Mouse (Mus musculus): ENCODE results near the gene Dip2b. TPM values are rescaled to one million over a fixed set of nuclear protein-coding genes. Genes with fewer than 3 reads are reported as not detected.

Dip2b gene
- polyA plus RNA-seq, 1 experiment from 2014 or later: 16.4 TPM

GRCm38 (mm10) chr15:100125245-100125644, 86.8 kb downstream of the Dip2b start:
- 87% methylated on average over 6 of the region's 6 CpGs for WGBS
- H3K4me1 ChIP-seq: 0 out of 2 replicates have a peak, but pooled peaks cover 5% of the 10 kb centered on the region
- no peak for DNase-seq (ENCODE audit: low spot score)
- H3K36me3 ChIP-seq: 0 out of 2 replicates have a peak, but pooled peaks cover 8% of the 10 kb centered on the region
- no peak overlapping the region for H3K27ac ChIP-seq
- H3K4me3 ChIP-seq: no peak overlapping the region
- H3K27me3 ChIP-seq (ENCODE audit: low read depth, poor library complexity, severe bottlenecking): no peaks in the 10 kb centered on the region
- H3K9me3 ChIP-seq (replicated peaks): no peaks in the 10 kb centered on the region

- peak; percentile 77 for DNase-seq (ENCODE audit: low spot score)
- H3K4me1 ChIP-seq: 0 out of 2 replicates have a peak, but pooled peaks cover 5% of the 10 kb centered on the region
- no peaks in the 10 kb centered on the region for H3K27me3 ChIP-seq (ENCODE audit: low read depth, poor library complexity, severe bottlenecking)
- no peak overlapping the region for H3K4me3 ChIP-seq
- no peak overlapping the region for H3K27ac ChIP-seq
- 32% methylated on average over 11 of the region's 11 CpGs for WGBS
- peaks cover 6% of the 10 kb centered on the region; the same call in 1 of the 2 replicates for H3K36me3 ChIP-seq
- no peaks in the 10 kb centered on the region for H3K9me3 ChIP-seq (replicated peaks)
These were observed 88.1 kb downstream of the Dip2b start for GRCm38 (mm10) chr15:100126456-100127107.

GRCm38 (mm10) chr15:100129151-100129790, 90.8 kb downstream of the Dip2b start:
- Histone ChIP-seq H3K4me1 (0 out of 2 replicates have a peak, but pooled peaks cover 5% of the 10 kb centered on the region), H3K27ac (no peak overlapping the region), H3K4me3 (no peak overlapping the region), H3K9me3 (replicated peaks) (no peaks in the 10 kb centered on the region), H3K27me3 (ENCODE audit: low read depth, poor library complexity, severe bottlenecking) (no peaks in the 10 kb centered on the region), H3K36me3 (peaks cover 16% of the 10 kb centered on the region)
- no peak for DNase-seq (ENCODE audit: low spot score)
- 67% methylated on average over 7 of the region's 7 CpGs for WGBS

- no peaks in the 10 kb centered on the region for H3K9me3 ChIP-seq (replicated peaks)
- no peak overlapping the region for H3K4me3 ChIP-seq
- H3K36me3 ChIP-seq: peaks cover 44% of the 10 kb centered on the region
- peaks cover 8% of the 10 kb centered on the region; the same call in 1 of the 2 replicates for H3K4me1 ChIP-seq
- DNase-seq (ENCODE audit: low spot score): no peak
- no peaks in the 10 kb centered on the region for H3K27me3 ChIP-seq (ENCODE audit: low read depth, poor library complexity, severe bottlenecking)
- 92% methylated on average over 5 of the region's 5 CpGs for WGBS
- H3K27ac ChIP-seq: no peak overlapping the region
These were observed 101.2 kb downstream of the Dip2b start for GRCm38 (mm10) chr15:100139665-100140064.

GRCm38 (mm10) chr15:100140428-100140827, 102.0 kb downstream of the Dip2b start:
- 75% methylated on average over 4 of the region's 4 CpGs for WGBS

GRCm38 (mm10) chr15:100143091-100143801, 104.8 kb downstream of the Dip2b start:
- 92% methylated on average over 11 of the region's 11 CpGs for WGBS
- Histone ChIP-seq H3K27ac (no peak overlapping the region), H3K4me3 (no peak overlapping the region), H3K4me1 (peaks cover 12% of the 10 kb centered on the region; the same call in 1 of the 2 replicates), H3K27me3 (ENCODE audit: low read depth, poor library complexity, severe bottlenecking) (no peaks in the 10 kb centered on the region), H3K9me3 (replicated peaks) (no peaks in the 10 kb centered on the region), H3K36me3 (peaks cover 24% of the 10 kb centered on the region)
- DNase-seq (ENCODE audit: low spot score): no peak

More at GRCm38 (mm10) chr15:100140428-100140827, 102.0 kb downstream of the Dip2b start:
- Histone ChIP-seq H3K36me3 (peaks cover 36% of the 10 kb centered on the region), H3K9me3 (replicated peaks) (no peaks in the 10 kb centered on the region), H3K27ac (no peak overlapping the region), H3K4me1 (peaks cover 12% of the 10 kb centered on the region; the same call in 1 of the 2 replicates), H3K27me3 (ENCODE audit: low read depth, poor library complexity, severe bottlenecking) (no peaks in the 10 kb centered on the region), H3K4me3 (no peak overlapping the region)
- no peak for DNase-seq (ENCODE audit: low spot score)

- peaks cover 22% of the 10 kb centered on the region for H3K36me3 ChIP-seq
- no peaks in the 10 kb centered on the region for H3K9me3 ChIP-seq (replicated peaks)
- no peak for DNase-seq (ENCODE audit: low spot score)
- H3K27me3 ChIP-seq (ENCODE audit: low read depth, poor library complexity, severe bottlenecking): no peaks in the 10 kb centered on the region
- H3K4me3 ChIP-seq: no peak overlapping the region
- peaks cover 6% of the 10 kb centered on the region; the same call in 1 of the 2 replicates for H3K4me1 ChIP-seq
- WGBS: 85% methylated on average over 15 of the region's 15 CpGs
- no peak overlapping the region for H3K27ac ChIP-seq
These were observed 106.7 kb downstream of the Dip2b start for GRCm38 (mm10) chr15:100144854-100145824.

GRCm38 (mm10) chr15:100145917-100146316, 107.5 kb downstream of the Dip2b start:
- no peak overlapping the region for H3K4me3 ChIP-seq
- no peak for DNase-seq (ENCODE audit: low spot score)
- H3K27ac ChIP-seq: no peak overlapping the region
- no peaks in the 10 kb centered on the region for H3K27me3 ChIP-seq (ENCODE audit: low read depth, poor library complexity, severe bottlenecking)
- peaks cover 4% of the 10 kb centered on the region; the same call in 1 of the 2 replicates for H3K4me1 ChIP-seq
- H3K36me3 ChIP-seq: peaks cover 24% of the 10 kb centered on the region
- H3K9me3 ChIP-seq (replicated peaks): no peaks in the 10 kb centered on the region
- 92% methylated on average over 3 of the region's 3 CpGs for WGBS

- Histone ChIP-seq H3K27me3 (ENCODE audit: low read depth, poor library complexity, severe bottlenecking) (no peaks in the 10 kb centered on the region), H3K9me3 (replicated peaks) (no peaks in the 10 kb centered on the region), H3K36me3 (peaks cover 40% of the 10 kb centered on the region), H3K4me3 (no peak overlapping the region), H3K4me1 (no peaks in the 10 kb centered on the region), H3K27ac (no peak overlapping the region)
- 84% methylated on average over 4 of the region's 4 CpGs for WGBS
- no peak for DNase-seq (ENCODE audit: low spot score)
These were observed 112.1 kb downstream of the Dip2b start for GRCm38 (mm10) chr15:100150593-100150992.

- Histone ChIP-seq H3K4me3 (no peak overlapping the region), H3K27ac (no peak overlapping the region), H3K27me3 (ENCODE audit: low read depth, poor library complexity, severe bottlenecking) (no peaks in the 10 kb centered on the region), H3K36me3 (peaks cover 57% of the 10 kb centered on the region), H3K9me3 (replicated peaks) (no peaks in the 10 kb centered on the region), H3K4me1 (no peaks in the 10 kb centered on the region)
- no peak for DNase-seq (ENCODE audit: low spot score)
- 91% methylated on average over 3 of the region's 3 CpGs for WGBS
These were observed 113.9 kb downstream of the Dip2b start for GRCm38 (mm10) chr15:100152321-100152720.

- Histone ChIP-seq H3K27ac (no peak overlapping the region), H3K27me3 (ENCODE audit: low read depth, poor library complexity, severe bottlenecking) (no peaks in the 10 kb centered on the region), H3K4me3 (no peak overlapping the region), H3K4me1 (no peaks in the 10 kb centered on the region), H3K9me3 (replicated peaks) (no peaks in the 10 kb centered on the region), H3K36me3 (peaks cover 62% of the 10 kb centered on the region)
- DNase-seq (ENCODE audit: low spot score): no peak
- WGBS: 88% methylated on average over 3 of the region's 3 CpGs
These were observed 114.6 kb downstream of the Dip2b start for GRCm38 (mm10) chr15:100153024-100153423.

GRCm38 (mm10) chr15:100156095-100156707, 117.7 kb downstream of the Dip2b start:
- no peaks in the 10 kb centered on the region for H3K4me1 ChIP-seq

More at GRCm38 (mm10) chr15:100156095-100156707, 117.7 kb downstream of the Dip2b start:
- no peak for DNase-seq (ENCODE audit: low spot score)
- WGBS: 82% methylated on average over 4 of the region's 4 CpGs
- no peaks in the 10 kb centered on the region for H3K27me3 ChIP-seq (ENCODE audit: low read depth, poor library complexity, severe bottlenecking)
- H3K4me3 ChIP-seq: no peak overlapping the region
- H3K36me3 ChIP-seq: peaks cover 80% of the 10 kb centered on the region
- no peaks in the 10 kb centered on the region for H3K9me3 ChIP-seq (replicated peaks)
- H3K27ac ChIP-seq: no peak overlapping the region
